Mouse (Mus musculus) E14TG2a.4 (cell line): ENCODE measurements around the gene Neo1.
"Not testable (repeated sequence)": the region's sequence is repeated elsewhere in the genome, so short reads cannot be mapped to it uniquely, and the experiment has no call there.

Source experiments
- CTCF ChIP-seq: conservative IDR thresholded peaks from 2 replicates; pipeline ENCODE4 v1.5.1; 2014; ENCODE audit warnings: low read length
- NANOG ChIP-seq: IDR thresholded peaks from 2 replicates; pipeline ENCODE4 v1.6.1; 2014; ENCODE audit warnings: borderline replicate concordance, low read length, mixed read lengths
- POU5F1 ChIP-seq: IDR thresholded peaks from 2 replicates; pipeline ENCODE4 v1.6.1; 2014; ENCODE audit warnings: low read length, borderline replicate concordance

GRCm38 (mm10) chr9:58945910-58946309 is 90.3 kb downstream of the Neo1 start:
- not testable (repeated sequence) for TF ChIP-seq POU5F1, CTCF, NANOG
